Mouse (Mus musculus): Measurements from ENCODE around the gene Runx1.

The Runx1 gene

GRCm38 (mm10) chr16:92825908-92826650, at the start of gene Runx1:
Gene Runx1 (minus strand): TSS chr16:92826149.
- DNase-seq: no peak

- no peak for DNase-seq
Observed at GRCm38 (mm10) chr16:92874015-92874414, 48.1 kb upstream of the Runx1 start.

GRCm38 (mm10) chr16:92871728-92872127, 45.8 kb upstream of the Runx1 start:
- DNase-seq: no peak

- no peak for DNase-seq
Observed at GRCm38 (mm10) chr16:92868550-92868949, 42.6 kb upstream of the Runx1 start.

DNA sequence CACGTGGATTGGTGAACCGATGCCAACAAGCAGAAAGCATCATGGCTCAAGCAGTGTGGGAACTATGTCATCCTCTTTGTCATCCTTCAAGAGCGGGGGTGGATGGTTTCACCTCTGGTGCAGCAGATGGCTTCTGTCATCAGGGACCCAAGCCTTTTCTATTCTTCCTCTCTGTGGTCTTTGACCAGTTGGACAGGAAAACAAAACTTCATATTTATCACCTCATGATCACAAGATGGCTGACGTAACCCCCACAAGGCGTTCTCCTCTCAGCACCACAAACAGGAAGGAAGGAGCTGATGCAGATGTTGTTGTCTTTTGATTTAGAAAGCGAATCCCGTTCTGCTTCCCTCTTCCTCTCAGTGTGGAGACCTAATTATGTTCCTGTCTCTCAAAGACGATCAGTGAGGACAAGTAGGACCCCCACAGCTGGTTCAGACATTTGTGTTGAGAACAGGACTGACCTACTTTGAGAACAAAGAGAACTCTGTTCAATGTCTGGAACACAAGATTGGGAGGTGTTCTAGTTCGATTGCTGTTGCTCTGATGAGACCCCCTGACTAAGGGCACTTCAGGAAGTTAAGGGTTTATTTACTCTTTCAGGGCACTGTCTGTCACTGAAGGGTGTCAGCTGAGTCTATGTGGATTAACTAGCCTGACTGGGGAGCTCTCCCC, 41.4 kb upstream of the Runx1 start:
- no peak for DNase-seq

DNA sequence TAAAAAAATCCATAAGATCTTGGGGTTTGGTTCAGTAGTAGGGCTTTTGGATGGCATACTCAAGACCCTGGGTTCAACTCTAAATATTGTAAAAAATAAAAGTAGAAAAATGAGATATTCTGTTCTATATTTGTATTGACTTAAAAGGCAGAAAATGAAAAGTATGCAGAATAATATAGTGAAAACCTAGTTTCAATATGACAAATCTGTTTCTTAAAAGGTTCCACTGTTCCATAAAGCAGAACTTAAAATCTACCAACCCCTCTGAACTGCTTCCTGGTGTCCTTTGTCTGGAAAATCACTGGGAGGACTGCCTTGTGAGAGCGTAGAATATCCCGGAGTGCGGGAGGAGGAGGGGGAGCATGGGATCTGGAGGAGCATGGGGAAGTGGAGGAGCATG, 39.4 kb upstream of the Runx1 start:
- no peak for DNase-seq

DNA sequence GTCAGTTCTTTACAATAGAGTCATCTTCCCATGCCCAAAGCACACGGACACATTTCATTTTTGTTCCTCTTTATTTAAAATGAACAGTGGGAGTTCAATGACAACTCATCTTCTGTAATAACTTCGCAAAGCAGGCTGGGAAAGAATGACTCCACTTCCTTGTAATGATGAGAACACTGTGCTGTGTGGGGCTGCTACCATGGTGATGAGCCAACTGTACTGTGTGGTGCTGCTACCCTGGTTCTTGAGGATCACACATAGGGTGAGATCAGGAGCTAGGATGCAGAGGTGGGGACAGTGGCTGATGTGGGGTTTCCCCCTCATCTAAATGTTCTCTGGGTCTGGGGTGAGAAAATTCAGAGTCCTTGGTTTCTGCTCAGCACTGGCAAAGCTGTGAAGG, 38.2 kb upstream of the Runx1 start:
- no peak for DNase-seq

DNA sequence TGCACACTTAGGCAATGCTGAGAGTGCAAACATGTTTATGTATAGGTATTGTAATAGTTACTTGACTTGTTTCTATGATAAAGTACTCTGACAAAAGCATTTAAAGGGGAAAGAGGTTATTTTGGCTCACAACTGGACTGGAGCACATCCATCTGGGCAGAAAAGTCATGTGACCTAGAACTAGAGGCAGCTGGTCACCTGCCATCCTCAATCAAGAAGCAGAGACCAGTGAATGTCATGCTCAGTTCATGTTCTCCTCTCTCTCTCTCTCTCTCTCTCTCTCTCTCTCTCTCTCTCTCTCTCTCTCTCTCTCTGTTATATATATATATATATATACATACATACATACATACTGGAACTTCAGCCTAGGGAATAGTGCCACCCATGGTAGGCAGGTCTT, 37.2 kb upstream of the Runx1 start:
- no peak for DNase-seq

DNA sequence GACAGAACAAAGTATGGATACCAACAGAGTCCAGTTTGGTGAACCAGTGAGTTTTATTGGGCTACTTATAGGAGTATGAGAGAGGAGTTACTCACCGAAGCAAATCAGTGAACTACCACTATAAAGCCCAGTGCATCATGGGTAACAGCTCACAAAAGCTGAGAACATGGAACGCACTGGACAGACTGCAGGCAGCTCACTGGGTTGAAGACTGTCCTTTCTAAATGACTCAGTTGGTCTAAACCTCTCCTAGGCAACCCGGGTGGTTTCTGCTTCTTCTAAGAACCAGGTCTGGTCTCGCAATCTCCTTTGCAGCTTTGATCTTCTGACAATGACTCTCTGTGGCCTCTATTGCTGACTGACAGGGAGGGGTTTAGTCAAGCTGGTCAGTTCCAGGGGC, 36.5 kb upstream of the Runx1 start:
- DNase-seq: no peak

GRCm38 (mm10) chr16:92861571-92861970, 35.6 kb upstream of the Runx1 start:
- DNase-seq: no peak

DNA sequence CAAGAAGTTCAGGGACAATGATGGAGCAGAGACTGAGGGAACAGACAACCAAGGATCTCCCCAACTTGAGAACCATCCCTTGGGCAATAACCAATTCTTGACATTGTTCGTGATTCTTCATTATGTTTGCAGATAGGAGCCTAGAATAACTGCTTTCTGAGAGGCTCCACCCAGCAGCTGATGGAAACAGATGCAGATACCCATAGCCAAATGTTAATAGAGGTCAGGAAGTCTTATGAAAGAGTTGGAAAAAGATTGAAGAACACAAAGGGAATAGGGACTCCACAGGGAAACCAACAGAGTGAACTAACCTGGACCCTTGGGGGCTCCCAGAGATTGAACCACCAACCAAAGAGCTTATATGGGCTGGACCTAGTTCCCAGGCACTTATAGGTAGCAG, 34.7 kb upstream of the Runx1 start:
- DNase-seq: no peak

- DNase-seq: no peak
Observed at GRCm38 (mm10) chr16:92856779-92857178, 30.8 kb upstream of the Runx1 start.

GRCm38 (mm10) chr16:92852276-92852675, 26.3 kb upstream of the Runx1 start:
- no peak for DNase-seq

GRCm38 (mm10) chr16:92850416-92850815, 24.5 kb upstream of the Runx1 start:
- no peak for DNase-seq

DNA sequence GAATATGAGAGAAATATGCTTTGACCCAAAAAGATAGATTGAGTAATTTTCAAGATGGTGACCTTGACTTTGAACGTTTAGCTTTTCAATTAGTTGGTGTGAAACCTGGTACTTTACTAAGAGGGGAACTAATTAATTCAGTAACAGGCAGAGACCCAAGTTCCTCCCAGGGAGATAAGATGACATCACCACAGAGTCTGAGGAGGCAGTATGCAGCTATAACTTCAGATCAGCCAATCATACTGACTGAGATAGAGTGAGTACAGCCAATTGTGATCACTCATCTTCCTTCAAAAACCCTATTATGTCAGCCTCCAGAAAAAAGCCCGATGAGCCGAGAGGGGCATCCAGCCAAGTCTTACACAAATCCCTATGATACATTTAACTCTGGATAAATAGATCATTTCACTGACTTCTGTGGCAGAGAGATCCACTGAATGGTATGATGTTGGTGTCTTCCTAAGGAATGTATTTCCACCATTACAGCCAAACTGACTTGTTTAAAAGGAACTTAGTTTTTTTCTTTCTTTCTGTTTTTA, 21.9 kb upstream of the Runx1 start:
- DNase-seq: no peak

- no peak for DNase-seq
Observed at GRCm38 (mm10) chr16:92845244-92846225, 19.6 kb upstream of the Runx1 start.

DNA sequence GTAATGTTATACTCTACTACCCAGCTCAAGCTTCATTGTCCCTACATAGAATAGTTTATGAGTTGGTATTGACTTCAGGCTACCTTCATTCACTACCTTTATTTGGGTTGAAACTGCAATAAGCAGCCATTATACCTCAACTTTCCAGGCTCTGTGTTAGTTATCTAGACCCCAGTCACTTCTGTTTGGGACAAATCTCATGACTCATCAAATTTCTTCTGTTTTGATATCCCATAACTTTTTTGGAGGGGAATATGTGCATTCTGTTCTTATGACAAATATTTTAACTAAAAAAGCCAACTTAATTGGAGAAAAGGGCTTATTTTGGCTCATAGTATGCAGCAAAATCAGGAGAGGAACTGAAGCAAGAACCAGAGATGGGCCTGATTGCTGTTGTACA, 12.8 kb upstream of the Runx1 start:
- no peak for DNase-seq

DNA sequence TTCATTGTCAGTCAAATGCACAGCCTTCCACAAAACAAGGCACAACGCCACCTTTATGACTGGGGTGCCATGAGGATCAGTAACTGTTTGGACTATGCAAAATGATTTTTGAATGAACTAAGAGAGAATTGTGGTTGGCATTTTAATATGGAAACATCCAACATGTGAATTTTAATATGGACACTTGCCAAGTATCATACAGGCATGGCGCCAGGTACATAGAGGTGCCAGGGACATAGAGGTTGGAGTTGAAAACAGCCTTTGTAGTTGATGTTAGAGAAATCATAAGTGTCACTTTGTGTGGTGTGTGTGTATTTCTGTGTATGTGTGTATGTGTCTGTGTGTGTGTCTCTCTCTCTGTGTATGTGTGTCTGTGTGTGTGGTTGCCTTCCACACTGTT, 5.4 kb upstream of the Runx1 start:
- peak in 1 of 2 experiments; percentile 18 for DNase-seq

DNA sequence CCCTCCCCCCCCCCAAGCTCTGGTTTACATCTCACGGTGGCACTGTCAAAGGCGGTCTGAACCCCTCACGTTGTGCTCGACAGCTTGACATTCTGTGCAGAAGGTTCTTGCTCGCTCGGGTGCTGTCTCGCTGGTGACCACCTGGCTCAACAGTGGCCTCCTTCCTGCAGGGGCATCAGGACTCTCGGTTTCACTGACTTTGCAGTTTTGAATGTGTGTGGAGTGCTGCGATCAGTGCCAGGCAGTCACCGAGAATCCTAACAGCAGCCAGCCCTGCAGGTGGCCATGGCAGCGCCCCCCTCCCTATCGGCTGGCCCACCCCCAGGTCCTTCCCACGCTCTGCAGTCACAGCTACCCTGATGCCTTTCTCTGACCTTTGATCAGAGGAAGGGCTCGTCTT, 4.5 kb upstream of the Runx1 start:
- DNase-seq: no peak

DNA sequence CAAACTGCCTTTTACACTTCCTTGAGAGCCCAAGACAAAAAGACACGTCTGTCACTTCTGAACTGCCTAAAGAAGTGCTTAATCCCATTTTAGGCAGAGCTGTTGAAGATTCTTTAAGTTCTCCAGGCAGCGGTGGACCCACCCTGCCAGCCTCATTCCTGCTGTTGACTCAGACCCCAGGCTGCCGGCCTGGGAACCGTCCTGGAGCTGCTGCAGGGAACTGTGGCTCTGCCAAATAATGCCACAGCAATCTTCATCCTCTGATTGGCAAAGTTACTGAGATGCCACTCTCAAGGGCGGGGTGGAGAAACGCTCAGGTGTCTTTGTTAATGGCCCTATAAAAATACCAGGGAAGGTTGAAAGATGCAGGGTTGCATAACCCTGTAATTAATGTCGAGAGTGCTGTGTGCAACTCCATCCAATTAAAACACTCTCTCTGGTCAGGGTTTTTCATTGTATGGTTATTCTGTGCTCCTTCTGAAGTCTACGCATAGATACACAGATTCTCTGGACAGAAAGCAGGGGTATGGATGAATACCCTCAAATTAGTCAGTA, 2.4 kb upstream of the Runx1 start:
- no peak for DNase-seq

DNA sequence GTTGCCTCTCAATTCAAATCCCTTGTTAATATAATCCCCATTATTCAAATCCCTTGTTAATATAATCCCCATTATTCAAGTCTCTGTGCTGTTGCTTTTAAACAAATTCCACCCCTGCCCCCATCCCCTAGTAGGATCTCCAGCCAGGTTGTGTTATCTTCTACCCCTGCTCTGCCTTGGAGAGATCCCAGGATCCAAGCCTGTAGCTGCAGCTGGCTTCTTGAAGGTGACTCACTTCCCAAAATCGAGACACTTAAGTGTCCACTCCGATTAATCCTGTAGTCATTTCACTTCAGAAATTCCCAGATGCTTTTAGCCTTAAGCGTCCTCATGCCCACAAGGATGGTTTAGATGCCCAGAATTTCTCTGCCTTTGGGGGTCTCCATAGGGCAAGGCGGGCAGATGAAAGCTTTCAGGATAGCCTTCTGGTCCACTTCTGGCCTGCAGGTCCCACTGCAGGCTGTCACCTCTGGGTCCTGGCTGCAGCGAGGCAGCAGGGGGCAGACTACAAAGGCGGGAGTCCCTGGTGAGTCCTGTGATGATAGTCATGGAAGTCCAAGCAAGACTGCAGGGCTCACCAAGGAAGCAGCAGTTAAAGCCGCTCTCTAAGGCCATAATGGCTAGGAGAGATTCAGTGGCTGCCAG, 1.8 kb upstream of the Runx1 start:
- DNase-seq: no peak

DNA sequence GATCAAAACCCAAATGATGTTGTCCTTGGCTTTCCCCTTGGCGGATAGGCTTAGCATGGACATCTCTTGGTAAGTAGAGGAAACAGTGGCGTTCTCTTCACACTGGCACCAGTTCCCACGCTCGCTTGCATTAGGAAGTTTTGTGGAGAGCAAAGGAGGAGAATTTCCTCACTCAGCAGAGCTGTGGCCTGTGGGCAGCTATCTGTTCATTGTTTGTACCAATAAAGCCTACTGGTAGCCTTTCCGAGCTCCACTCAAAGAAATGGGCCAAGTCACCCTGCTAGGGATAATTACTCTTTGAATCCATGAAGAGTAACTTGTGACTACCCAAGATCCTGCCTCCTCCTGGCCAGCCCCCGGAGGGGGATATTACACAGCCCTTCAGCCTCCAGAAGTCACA, 734 bp upstream of the Runx1 start:
- DNase-seq: no peak

Measured in cerebellum, postnatal 36 days (tissue).